Mouse (Mus musculus) thymus, postnatal 25 days (tissue): ENCODE data around the gene Rela.
"Not testable (repeated sequence)": the region's sequence is repeated elsewhere in the genome, so short reads cannot be mapped to it uniquely, and the experiment has no call there.

ENCODE experiments used
- DNase-seq: peaks from one replicate; pipeline ENCODE4 v3.0.0; 2022

Rela gene

GRCm38 (mm10) chr19:5666386-5666785, 29.1 kb downstream of the Rela start:
- no peak for DNase-seq

DNA sequence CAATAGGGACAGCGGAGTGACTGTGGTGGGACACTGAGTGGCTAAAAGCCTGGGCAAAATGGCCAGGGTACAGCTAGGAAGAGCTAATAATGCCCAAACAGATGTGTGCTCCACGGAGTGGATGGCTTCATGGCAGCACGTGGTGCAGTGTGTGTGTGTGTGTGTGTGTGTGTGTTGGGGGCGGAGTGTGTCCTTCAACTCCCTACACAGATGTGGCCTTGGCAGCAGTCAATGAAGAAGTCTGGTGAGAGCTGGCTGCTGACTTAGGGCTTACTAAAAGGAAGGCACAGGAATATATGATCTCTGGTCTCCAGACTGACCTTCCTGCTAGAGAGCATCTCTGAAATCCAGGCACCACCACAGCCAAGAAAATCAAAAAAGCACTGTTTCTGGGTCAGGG, 31.1 kb downstream of the Rela start:
- DNase-seq = no peak

- DNase-seq = no peak
These were observed 43.1 kb downstream of the Rela start for GRCm38 (mm10) chr19:5680432-5680831.

GRCm38 (mm10) chr19:5684236-5684635, 47.0 kb downstream of the Rela start:
- no peak for DNase-seq

GRCm38 (mm10) chr19:5684985-5685384, 47.7 kb downstream of the Rela start:
- DNase-seq = no peak

DNA sequence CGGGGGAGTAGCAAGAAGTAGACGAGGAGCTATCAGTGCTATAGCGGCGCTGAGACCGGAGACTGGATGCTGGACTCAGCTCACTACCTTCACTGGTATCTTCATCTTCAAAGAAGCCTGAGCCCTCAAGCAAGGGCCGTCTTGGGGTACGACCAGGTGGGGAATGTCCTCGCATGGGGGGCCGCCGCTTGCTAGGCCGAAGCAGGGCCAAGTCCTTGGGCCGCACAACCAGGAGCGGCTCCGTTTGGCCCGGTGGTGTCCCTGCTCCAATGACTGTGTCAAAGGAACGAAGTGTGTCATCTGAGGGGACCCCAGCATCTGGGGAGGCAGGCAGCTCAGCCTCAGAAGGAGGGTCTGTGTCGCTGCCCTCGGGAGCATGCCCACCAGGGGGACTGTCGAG, 48.1 kb downstream of the Rela start:
- DNase-seq = no peak

- no peak for DNase-seq
These were observed 48.6 kb downstream of the Rela start for GRCm38 (mm10) chr19:5685861-5686260.

DNA sequence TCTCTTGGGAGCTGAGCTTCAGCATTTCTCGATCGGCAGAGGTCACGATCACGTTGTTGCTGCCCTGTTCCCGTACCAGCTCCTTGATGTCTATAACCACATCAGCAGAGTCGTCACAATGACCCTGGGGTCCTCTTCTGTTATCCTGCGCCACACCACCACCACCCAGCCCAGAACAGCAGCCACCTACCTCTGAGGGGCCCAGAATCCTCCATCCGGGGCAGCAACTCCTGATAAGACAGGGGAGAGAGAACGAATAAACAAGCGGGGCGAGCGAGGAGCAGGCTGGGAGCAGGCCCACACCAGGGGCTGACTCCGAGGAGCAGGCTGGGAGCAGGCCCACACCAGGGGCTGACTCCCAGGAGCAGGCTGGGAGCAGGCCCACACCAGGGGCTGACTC, 49.2 kb downstream of the Rela start:
- no peak for DNase-seq

DNA sequence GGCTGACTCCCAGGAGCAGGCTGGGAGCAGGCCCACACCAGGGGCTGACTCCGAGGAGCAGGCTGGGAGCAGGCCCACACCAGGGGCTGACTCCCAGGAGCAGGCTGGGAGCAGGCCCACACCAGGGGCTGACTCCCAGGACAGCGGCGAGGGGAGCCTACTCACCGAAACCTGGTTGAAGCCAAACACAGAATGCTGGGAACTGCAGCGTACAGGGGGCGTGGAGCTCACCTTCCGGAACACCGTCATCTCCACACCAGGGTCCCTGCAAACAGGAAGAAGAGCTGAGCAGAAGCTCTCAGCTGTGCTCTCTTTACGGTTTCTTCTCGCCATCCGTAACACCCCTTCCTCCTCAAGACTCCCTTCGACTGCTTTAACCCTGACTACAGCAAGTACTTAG, 49.7 kb downstream of the Rela start:
- DNase-seq = not testable (repeated sequence)

DNA sequence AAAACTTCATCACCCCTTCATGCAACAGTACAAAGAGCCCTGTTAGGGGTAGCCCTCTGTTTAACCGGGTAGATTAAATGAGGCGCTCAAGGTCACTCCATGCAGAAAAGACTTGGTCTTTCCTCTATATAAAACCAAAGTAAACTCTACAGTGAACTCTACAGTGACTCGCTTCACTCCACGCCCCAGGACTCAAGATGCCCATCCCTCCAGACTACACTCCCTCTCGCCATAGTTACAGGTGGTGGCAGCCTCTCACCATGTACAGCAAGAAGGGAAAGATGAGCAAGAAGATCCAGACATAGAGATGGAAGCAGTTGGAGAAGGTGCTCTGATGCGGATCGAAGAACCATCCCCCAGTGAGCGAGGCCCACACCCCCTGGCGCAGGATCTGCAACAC, 50.5 kb downstream of the Rela start:
- DNase-seq = no peak

GRCm38 (mm10) chr19:5688200-5689087, 51.2 kb downstream of the Rela start, which contains the start of the genes Map3k11 and Pcnx3:
Gene Map3k11 (plus strand): TSS chr19:5688742.
Gene Pcnx3 (minus strand): TSS chr19:5688908.
- peak; percentile 97 for DNase-seq

GRCm38 (mm10) chr19:5689088-5689428, 51.8 kb downstream of the Rela start:
- no peak for DNase-seq

- DNase-seq = peak; percentile 91
These were observed 52.5 kb downstream of the Rela start for GRCm38 (mm10) chr19:5689565-5690342.

DNA sequence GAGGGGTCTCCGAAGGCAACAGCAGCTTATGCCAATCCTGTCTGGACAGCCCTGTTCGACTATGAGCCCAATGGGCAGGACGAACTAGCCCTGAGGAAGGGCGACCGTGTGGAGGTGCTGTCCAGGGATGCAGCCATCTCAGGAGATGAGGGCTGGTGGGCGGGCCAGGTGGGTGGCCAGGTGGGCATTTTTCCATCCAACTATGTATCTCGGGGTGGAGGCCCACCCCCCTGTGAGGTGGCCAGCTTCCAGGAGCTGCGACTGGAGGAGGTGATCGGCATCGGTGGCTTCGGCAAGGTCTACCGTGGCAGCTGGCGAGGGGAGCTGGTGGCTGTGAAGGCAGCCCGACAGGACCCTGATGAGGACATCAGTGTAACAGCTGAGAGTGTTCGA, 53.1 kb downstream of the Rela start:
- no peak for DNase-seq

DNA sequence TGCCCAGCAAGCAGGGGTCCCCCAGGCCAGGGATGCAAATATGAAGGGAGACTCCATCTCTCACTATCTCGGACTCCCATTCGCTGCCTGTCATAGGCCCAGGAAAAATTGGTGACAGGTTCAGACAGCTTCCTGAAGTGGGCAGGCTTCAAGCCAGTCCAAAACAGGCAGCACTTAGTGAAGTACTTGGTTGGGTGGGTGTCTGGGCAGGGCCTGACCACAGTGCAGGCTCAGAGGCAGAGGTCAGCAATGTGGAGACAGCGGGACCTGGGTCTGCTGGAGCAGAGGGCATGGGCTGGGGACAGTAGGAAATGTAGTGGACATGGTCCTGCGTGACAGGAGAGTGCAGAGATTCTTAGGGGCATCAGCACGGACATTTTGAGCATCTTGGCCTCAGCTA, 54.3 kb downstream of the Rela start:
- DNase-seq = no peak

GRCm38 (mm10) chr19:5692086-5692912, 55.0 kb downstream of the Rela start:
- DNase-seq = no peak

GRCm38 (mm10) chr19:5692913-5693396, 55.7 kb downstream of the Rela start:
- DNase-seq = no peak

GRCm38 (mm10) chr19:5693801-5694200, 56.5 kb downstream of the Rela start:
- DNase-seq = no peak

- no peak for DNase-seq
These were observed 58.7 kb downstream of the Rela start for GRCm38 (mm10) chr19:5695849-5696462.
